Mouse (Mus musculus) neutrophil, adult 5-6 weeks (primary cell): ENCODE results near the gene Tceal9. TPM values are rescaled to one million over a fixed set of nuclear protein-coding genes. Genes with fewer than 3 reads are reported as not detected.
A peak's percentile ranks its signal among the peaks of the same experiment; 100 is the strongest.
"Not testable (repeated sequence)": the region's sequence is repeated elsewhere in the genome, so short reads cannot be mapped to it uniquely, and the experiment has no call there.

Experiments
- ATAC-seq: fragments of 151-379, 151-347 bp; 2 replicates; pipeline ENCODE4 v1.8.0; 2017; ENCODE audit warnings: mild to moderate bottlenecking, moderate TSS enrichment; ENCODE audit not compliant: insufficient number of reproducible peaks, poor library complexity, low FRiP score, severe bottlenecking; ENCODE audit errors: extremely low read depth
- total RNA-seq: library from RNA; stranded (forward); fragments of 200-1000 nt; gene quantifications from 2 replicates; pipeline ENCODE4 v1.2.3, GENCODE M21; 2017

Tceal9 gene
- total RNA-seq, 1 experiment from 2014 or later = 21.6 TPM

DNA sequence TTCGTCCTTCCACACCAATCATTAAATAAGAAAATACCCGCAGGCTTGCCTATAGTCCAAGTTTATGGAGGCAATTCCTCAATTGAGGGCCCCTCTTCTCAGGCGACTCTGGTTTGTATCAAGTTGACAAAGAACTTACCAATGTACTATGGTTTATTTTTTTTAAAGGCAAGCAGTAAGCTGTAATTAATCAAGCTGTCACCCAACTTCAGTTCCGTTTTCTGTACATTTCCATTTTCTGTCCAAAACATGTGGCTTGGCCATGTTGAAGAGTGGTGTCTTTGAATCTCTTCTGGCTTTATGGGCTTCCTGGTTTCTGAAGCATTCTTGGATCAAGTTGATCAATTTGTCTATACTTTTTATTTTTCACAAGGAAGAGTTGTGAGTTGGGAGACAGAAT lies 23.3 kb downstream of the Tceal9 start:
- no peak for ATAC-seq

DNA sequence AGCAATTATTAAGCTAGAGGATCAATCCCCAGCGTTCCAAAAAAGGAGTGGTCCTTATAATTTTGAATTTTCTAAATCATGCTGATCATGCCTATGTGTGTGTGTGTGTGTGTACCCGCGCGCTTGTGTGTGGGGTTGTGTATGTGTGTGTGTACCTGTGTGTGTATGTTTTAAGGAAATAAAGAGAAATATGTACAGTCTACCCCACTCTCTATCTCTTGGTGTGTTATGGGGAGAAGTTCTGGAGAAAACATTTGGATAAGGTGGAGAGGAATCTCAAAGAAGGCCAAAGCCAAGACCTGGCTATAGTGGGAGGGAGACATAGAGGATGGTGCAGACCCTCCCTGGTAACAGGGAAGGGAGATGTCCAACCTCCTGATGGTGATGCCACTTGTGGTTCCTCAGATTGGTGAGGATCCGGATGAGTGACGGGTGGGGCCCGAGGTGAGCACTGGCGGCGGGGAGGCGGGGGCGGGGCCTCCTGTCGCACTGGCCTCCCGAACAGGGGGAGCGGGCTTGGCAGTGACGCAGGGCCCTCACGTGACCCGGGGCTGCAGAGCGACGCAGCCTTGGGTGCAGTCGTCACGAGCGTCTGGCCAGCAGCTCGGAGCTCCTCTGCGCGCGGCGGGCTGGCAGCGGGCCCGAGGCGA lies 25.0 kb downstream of the Tceal9 start, which contains the start of gene Bex3:
Bex3 (plus strand) TSS at position 511 of the 650 bp plus-strand sequence.
- peak; percentile 44; the same call in 1 of the 2 replicates for ATAC-seq

DNA sequence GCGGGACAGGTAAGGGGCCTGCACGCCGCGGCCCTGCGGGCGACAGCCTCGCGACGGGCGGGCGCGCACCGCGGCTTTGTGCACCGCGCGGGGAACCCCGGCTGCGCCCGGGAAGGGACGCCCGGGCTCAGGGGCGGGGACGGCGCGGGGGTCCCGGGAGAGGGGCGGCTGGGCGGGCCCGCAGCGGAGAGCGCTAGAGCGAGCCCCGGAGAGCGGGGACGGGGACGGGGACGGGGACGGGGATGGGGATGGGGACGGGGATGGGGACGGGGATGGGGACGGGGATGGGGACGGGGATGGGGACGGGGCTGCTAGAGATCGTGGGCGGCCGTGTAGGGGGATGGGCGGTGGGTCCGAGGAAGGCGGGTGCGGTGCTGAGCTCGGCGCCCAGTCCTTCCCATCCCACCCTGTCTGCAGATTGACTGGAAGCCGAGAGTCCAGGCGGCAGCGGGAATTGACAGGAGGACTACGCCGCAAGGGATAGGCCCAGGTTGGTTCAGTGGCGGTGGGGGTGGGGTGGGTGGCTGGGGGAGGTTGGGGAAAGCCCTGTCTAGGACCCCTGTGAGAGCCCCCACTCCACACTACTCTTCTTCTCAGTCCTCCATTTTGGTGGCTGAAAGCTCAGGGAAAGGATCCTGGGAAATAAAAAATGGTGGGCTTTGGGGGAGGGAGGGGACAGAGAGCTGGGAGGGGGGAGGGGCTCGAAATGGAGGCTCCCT lies 25.7 kb downstream of the Tceal9 start:
- not testable (repeated sequence) for ATAC-seq

DNA sequence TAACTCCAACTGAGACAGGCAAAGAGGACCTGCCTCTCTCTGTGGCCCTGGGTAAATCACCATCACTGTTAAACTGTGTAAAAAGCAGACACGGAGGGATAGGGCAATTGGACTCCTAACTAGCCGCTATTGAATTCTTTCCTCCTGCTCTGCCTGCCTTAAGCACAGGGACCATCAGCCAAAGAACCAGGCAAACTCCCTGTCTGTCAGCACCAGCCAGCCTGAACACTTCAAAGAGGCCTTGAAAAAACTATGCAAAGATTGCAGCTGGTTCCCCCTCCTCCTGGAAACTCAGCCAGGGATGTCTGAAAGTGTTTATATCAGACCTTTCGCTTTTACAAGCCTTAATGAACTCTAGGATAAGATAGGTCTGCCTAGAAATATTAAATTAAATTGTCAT lies 29.7 kb downstream of the Tceal9 start:
- no peak for ATAC-seq

DNA sequence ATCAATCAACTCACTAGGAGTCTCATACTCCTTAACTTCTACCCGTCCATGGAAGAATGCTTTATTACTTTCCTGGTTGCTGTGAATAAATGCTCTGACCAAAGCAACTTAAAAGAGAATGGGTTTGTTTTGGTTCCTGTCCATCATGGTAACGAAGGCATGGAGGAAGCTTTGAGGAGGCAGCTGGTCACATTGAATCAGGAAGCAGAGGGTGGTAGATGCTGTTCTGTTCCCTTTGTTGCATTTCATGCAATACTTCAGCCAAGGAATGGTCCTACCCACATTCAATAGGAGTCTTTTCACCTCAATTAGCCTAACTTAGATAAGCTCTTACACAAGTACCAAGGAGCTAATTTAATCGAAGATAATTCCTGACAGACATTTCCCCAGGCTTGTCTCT lies 30.5 kb downstream of the Tceal9 start:
- no peak for ATAC-seq

DNA sequence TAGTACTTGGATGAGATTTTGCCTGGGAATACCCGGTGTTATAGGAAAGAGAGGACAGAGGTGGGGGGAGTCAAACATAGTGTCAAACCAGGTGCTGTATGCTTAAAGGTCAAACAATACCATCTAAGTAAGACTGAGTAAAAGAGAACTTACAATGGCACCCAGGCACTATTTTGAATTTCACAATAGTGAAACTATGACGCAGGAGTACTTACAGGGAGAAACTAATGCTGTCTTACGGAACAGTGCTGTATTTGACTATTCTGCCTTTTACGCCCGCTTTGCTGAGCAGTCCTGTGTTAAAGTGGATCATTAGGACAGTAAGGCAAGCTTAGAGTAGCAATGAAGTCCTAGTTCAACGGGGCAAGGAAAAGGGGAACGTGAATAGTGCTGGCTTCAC lies 32.7 kb downstream of the Tceal9 start:
- no peak for ATAC-seq

DNA sequence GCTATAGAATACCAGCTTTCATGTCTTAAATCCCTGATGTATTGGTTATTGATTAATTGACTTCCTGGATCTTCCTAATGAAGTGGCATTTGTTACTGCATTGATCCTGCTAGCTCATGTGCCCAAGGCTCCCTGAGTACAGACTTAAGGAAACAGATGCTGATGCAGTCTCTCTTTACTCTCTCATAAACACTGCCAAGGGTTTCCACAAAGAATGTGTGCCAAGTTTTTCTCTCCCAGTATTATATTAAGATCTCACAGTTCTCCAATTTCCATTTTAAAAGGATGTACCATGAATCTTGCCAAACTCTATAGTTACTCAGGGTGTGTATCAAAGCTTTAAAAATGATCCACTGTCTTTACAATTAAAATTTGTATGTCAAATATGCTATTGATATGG lies 33.5 kb downstream of the Tceal9 start:
- ATAC-seq = no peak

DNA sequence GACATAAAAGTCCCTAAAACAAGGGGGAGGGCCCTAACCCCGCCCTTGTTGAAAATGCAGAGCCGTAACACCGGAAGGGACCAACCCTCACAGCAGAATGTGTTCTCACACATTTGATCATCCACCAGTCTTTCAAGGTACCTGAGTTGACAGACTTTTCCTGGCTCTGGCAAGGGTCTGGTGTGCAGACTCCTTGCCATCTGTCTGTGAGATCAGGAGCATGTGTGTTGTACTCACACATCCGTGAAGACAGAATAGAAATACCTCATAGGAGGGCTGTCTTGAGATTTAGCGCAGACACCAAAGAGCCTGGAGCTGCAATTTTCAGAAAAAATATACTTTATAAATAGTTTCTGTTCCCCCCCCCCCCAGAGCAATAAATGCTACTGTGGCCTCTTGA lies 34.5 kb downstream of the Tceal9 start:
- ATAC-seq = no peak

DNA sequence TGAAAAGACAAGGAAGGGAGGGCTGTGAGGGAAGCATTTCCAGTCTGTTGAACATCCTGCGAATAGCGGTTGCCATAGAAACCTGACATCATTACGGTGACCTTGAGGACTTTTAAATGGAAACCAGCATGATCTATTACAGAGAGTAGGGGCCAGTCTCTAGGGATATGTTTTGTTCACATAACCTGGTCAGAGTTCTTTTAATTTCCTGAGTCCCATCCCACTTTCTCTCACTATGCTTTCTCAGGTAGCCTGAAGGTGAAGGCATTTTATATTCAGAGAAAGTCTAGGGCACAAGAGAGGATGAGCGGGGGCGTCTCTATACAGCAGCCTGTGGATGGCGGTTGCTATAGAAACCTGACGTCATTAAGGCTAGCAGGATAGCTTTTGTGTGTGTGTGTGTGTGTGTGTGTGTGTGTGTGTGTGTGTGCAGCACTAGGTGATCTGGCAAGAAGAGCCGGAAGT lies 46.0 kb downstream of the Tceal9 start:
- no peak for ATAC-seq

Other genes starting within 250 kb of the Tceal9 start
- not detected in 2 replicates for gene Arxes1, start 211.7 kb upstream of the Tceal9 start, total RNA-seq
- not detected in 2 replicates for gene Bex2, start 176.8 kb upstream of the Tceal9 start, total RNA-seq
- not detected in 2 replicates for gene Nxf3, start 159.8 kb upstream of the Tceal9 start, total RNA-seq
- gene Bex4, start 106.1 kb upstream of the Tceal9 start, total RNA-seq = not detected in 2 replicates
- 1.7 and 2.6 TPM in 2 replicates for gene Tceal8, start 72.7 kb upstream of the Tceal9 start, total RNA-seq
- not detected in 2 replicates for gene Tceal5, start 41.2 kb upstream of the Tceal9 start, total RNA-seq
- gene Tceal7, start 30.3 kb upstream of the Tceal9 start, total RNA-seq = not detected in 2 replicates
- gene Bex1, start 29.6 kb upstream of the Tceal9 start, total RNA-seq = not detected in 2 replicates
- 8.5 and 8.8 TPM in 2 replicates for gene Bex3, start 25.2 kb downstream of the Tceal9 start, total RNA-seq